Mouse (Mus musculus) midbrain, embryonic 15.5 days (tissue): ENCODE measurements at regions not wholly inside any gene's neighbourhood (a gene's known extent, or its start where the extent isn't known, plus 50 kb on each side); places are given as distances from the start of the nearest gene placed in this dataset.

Experiments
- ATAC-seq: fragments of 200-750 bp; cut with Nextera tagmentation; replicated peaks from 2 replicates; pipeline ENCODE4 v1.8.0; 2017; ENCODE audit warnings: moderate TSS enrichment
- H3K27ac ChIP-seq: fragments of 300-500 bp; sonication (generic); 2 replicates; pipeline ENCODE4 v1.5.1; 2015; ENCODE audit warnings: mild to moderate bottlenecking, inconsistent platforms
- H3K27me3 ChIP-seq: fragments of 300-500 bp; sonication (generic); replicated peaks from 2 replicates; pipeline ENCODE4 v1.6.1; 2015; ENCODE audit warnings: inconsistent platforms
- H3K36me3 ChIP-seq: fragments of 300-500 bp; sonication (generic); replicated peaks from 2 replicates; pipeline ENCODE4 v1.6.1; 2015; ENCODE audit warnings: inconsistent platforms
- H3K4me1 ChIP-seq: fragments of 300-500 bp; sonication (generic); 2 replicates; pipeline ENCODE4 v1.6.1; 2015; ENCODE audit warnings: inconsistent platforms
- H3K4me2 ChIP-seq: fragments of 300-500 bp; sonication (generic); 2 replicates; pipeline ENCODE4 v1.6.1; 2015; ENCODE audit warnings: inconsistent platforms, mild to moderate bottlenecking, moderate library complexity
- H3K4me3 ChIP-seq: fragments of 300-500 bp; sonication (generic); 2 replicates; pipeline ENCODE4 v1.5.1; 2015; ENCODE audit warnings: mild to moderate bottlenecking, inconsistent platforms
- H3K9ac ChIP-seq: fragments of 300-500 bp; sonication (generic); 2 replicates; pipeline ENCODE4 v1.6.1; 2015; ENCODE audit warnings: mild to moderate bottlenecking, inconsistent platforms
- H3K9me3 ChIP-seq: fragments of 300-500 bp; sonication (generic); 2 replicates; pipeline ENCODE4 v1.6.1; 2016; ENCODE audit warnings: inconsistent platforms
- WGBS: fragments of 180-500 bp; shearing (Covaris S2); methylation state at CpG from one replicate; pipeline ENCODE4 v1.1.7; 2015; ENCODE audit warnings: mixed read lengths; 5-methylcytosine and 5-hydroxymethylcytosine counted together

- Histone ChIP-seq H3K4me3 (no peak overlapping the region), H3K9ac (no peak overlapping the region), H3K27me3 (no peaks in the 10 kb centered on the region), H3K36me3 (no peaks in the 10 kb centered on the region), H3K9me3 (no peaks in the 10 kb centered on the region), H3K4me2 (no peak overlapping the region), H3K27ac (no peak overlapping the region), H3K4me1 (no peaks in the 10 kb centered on the region)
- no peak for ATAC-seq
- 92% methylated on average over 5 of the region's 5 CpGs for WGBS
Observed at GRCm38 (mm10) chr1:35813625-35814024, 254.6 kb upstream of the Hs6st1 start.

- 90% methylated on average over 9 of the region's 9 CpGs for WGBS
- Histone ChIP-seq H3K4me2 (no peak overlapping the region), H3K27ac (no peak overlapping the region), H3K9ac (no peak overlapping the region), H3K4me1 (no peaks in the 10 kb centered on the region), H3K27me3 (no peaks in the 10 kb centered on the region), H3K9me3 (no peaks in the 10 kb centered on the region), H3K36me3 (no peaks in the 10 kb centered on the region), H3K4me3 (no peak overlapping the region)
- no peak for ATAC-seq
Observed at GRCm38 (mm10) chr1:35814207-35814606, 254.0 kb upstream of the Hs6st1 start.

- ATAC-seq, result no peak
- Histone ChIP-seq H3K4me3 (no peak overlapping the region), H3K4me1 (no peaks in the 10 kb centered on the region), H3K27ac (no peak overlapping the region), H3K27me3 (no peaks in the 10 kb centered on the region), H3K4me2 (no peak overlapping the region), H3K9ac (no peak overlapping the region), H3K36me3 (no peaks in the 10 kb centered on the region), H3K9me3 (no peaks in the 10 kb centered on the region)
- 93% methylated on average over 3 of the region's 3 CpGs for WGBS
Observed at GRCm38 (mm10) chr1:35814751-35815150, 253.4 kb upstream of the Hs6st1 start.

GRCm38 (mm10) chr1:35821791-35822190 lies 246.4 kb upstream of the Hs6st1 start:
- Histone ChIP-seq H3K9ac (no peak overlapping the region), H3K4me3 (no peak overlapping the region), H3K4me1 (peaks cover 3% of the 10 kb centered on the region; the same call in 1 of the 2 replicates), H3K4me2 (no peak overlapping the region; the same call in 1 of the 2 replicates), H3K27ac (no peak overlapping the region), H3K9me3 (no peaks in the 10 kb centered on the region), H3K27me3 (no peaks in the 10 kb centered on the region), H3K36me3 (no peaks in the 10 kb centered on the region)
- 94% methylated on average over 6 of the region's 6 CpGs for WGBS
- no peak for ATAC-seq

GRCm38 (mm10) chr1:35822376-35823202 lies 245.6 kb upstream of the Hs6st1 start:
- Histone ChIP-seq H3K27ac (no peak overlapping the region), H3K36me3 (no peaks in the 10 kb centered on the region), H3K27me3 (no peaks in the 10 kb centered on the region), H3K9ac (no peak overlapping the region), H3K9me3 (no peaks in the 10 kb centered on the region), H3K4me3 (no peak overlapping the region), H3K4me1 (peaks cover 3% of the 10 kb centered on the region; the same call in 1 of the 2 replicates), H3K4me2 (peak overlapping the region; percentile 17; the same call in 1 of the 2 replicates)
- peak; percentile 42; the same call in 1 of the 2 replicates for ATAC-seq
- 44% methylated on average over 19 of the region's 19 CpGs for WGBS

- no peak overlapping the region for H3K27ac ChIP-seq
- 91% methylated on average over 4 of the region's 4 CpGs for WGBS
Observed at GRCm38 (mm10) chr1:35823496-35823895, 244.7 kb upstream of the Hs6st1 start.

GRCm38 (mm10) chr1:35823981-35824880 lies 244.0 kb upstream of the Hs6st1 start:
- WGBS, result 59% methylated on average over 24 of the region's 24 CpGs
- ATAC-seq, result no peak

More at GRCm38 (mm10) chr1:35823496-35823895, 244.7 kb upstream of the Hs6st1 start:
- H3K9ac ChIP-seq, result no peak overlapping the region
- no peaks in the 10 kb centered on the region for H3K36me3 ChIP-seq
- peaks cover 3% of the 10 kb centered on the region; the same call in 1 of the 2 replicates for H3K4me1 ChIP-seq
- H3K4me2 ChIP-seq, result no peak overlapping the region
- ATAC-seq, result no peak
- H3K4me3 ChIP-seq, result no peak overlapping the region
- H3K9me3 ChIP-seq, result no peaks in the 10 kb centered on the region
- H3K27me3 ChIP-seq, result no peaks in the 10 kb centered on the region

GRCm38 (mm10) chr1:35825531-35825966 lies 242.7 kb upstream of the Hs6st1 start:
- Histone ChIP-seq H3K4me3 (no peak overlapping the region), H3K9ac (no peak overlapping the region), H3K4me2 (no peak overlapping the region), H3K27me3 (no peaks in the 10 kb centered on the region), H3K9me3 (no peaks in the 10 kb centered on the region), H3K36me3 (no peaks in the 10 kb centered on the region), H3K27ac (no peak overlapping the region), H3K4me1 (peaks cover 3% of the 10 kb centered on the region; the same call in 1 of the 2 replicates)
- WGBS, result 79% methylated on average over 10 of the region's 10 CpGs
- no peak for ATAC-seq

More at GRCm38 (mm10) chr1:35823981-35824880, 244.0 kb upstream of the Hs6st1 start:
- Histone ChIP-seq H3K9ac (no peak overlapping the region), H3K4me1 (peaks cover 3% of the 10 kb centered on the region; the same call in 1 of the 2 replicates), H3K4me3 (no peak overlapping the region), H3K9me3 (no peaks in the 10 kb centered on the region), H3K27me3 (no peaks in the 10 kb centered on the region), H3K4me2 (no peak overlapping the region), H3K27ac (no peak overlapping the region), H3K36me3 (no peaks in the 10 kb centered on the region)

GRCm38 (mm10) chr1:35826575-35827114 lies 241.6 kb upstream of the Hs6st1 start:
- WGBS, result 75% methylated on average over 7 of the region's 7 CpGs
- no peaks in the 10 kb centered on the region for H3K27me3 ChIP-seq

GRCm38 (mm10) chr1:35827471-35827870 lies 240.7 kb upstream of the Hs6st1 start:
- Histone ChIP-seq H3K27me3 (no peaks in the 10 kb centered on the region), H3K4me3 (no peak overlapping the region), H3K4me1 (peaks cover 3% of the 10 kb centered on the region; the same call in 1 of the 2 replicates), H3K4me2 (no peak overlapping the region), H3K27ac (no peak overlapping the region), H3K9me3 (no peaks in the 10 kb centered on the region), H3K36me3 (no peaks in the 10 kb centered on the region), H3K9ac (no peak overlapping the region)
- 83% methylated on average over 3 of the region's 3 CpGs for WGBS
- ATAC-seq, result no peak

More at GRCm38 (mm10) chr1:35826575-35827114, 241.6 kb upstream of the Hs6st1 start:
- Histone ChIP-seq H3K9ac (no peak overlapping the region), H3K4me3 (no peak overlapping the region), H3K4me1 (peaks cover 3% of the 10 kb centered on the region; the same call in 1 of the 2 replicates), H3K4me2 (no peak overlapping the region), H3K27ac (no peak overlapping the region), H3K36me3 (no peaks in the 10 kb centered on the region), H3K9me3 (no peaks in the 10 kb centered on the region)
- no peak for ATAC-seq

GRCm38 (mm10) chr1:35834180-35834579 lies 234.0 kb upstream of the Hs6st1 start:
- Histone ChIP-seq H3K4me2 (no peak overlapping the region), H3K27ac (no peak overlapping the region), H3K9me3 (no peaks in the 10 kb centered on the region), H3K27me3 (no peaks in the 10 kb centered on the region), H3K9ac (no peak overlapping the region), H3K4me3 (no peak overlapping the region), H3K4me1 (no peaks in the 10 kb centered on the region), H3K36me3 (no peaks in the 10 kb centered on the region)
- WGBS, result 75% methylated on average over 7 of the region's 7 CpGs
- ATAC-seq, result no peak

- H3K27ac ChIP-seq, result no peak overlapping the region
- ATAC-seq, result no peak
- no peaks in the 10 kb centered on the region for H3K9me3 ChIP-seq
- H3K9ac ChIP-seq, result no peak overlapping the region
- no peaks in the 10 kb centered on the region for H3K27me3 ChIP-seq
- H3K36me3 ChIP-seq, result no peaks in the 10 kb centered on the region
- no peaks in the 10 kb centered on the region for H3K4me1 ChIP-seq
- H3K4me2 ChIP-seq, result no peak overlapping the region
- H3K4me3 ChIP-seq, result no peak overlapping the region
- 90% methylated on average over 5 of the region's 5 CpGs for WGBS
Observed at GRCm38 (mm10) chr1:35836552-35836951, 231.6 kb upstream of the Hs6st1 start.
